Mouse (Mus musculus): ENCODE results near the gene Tenm4.

Tenm4 gene

DNA sequence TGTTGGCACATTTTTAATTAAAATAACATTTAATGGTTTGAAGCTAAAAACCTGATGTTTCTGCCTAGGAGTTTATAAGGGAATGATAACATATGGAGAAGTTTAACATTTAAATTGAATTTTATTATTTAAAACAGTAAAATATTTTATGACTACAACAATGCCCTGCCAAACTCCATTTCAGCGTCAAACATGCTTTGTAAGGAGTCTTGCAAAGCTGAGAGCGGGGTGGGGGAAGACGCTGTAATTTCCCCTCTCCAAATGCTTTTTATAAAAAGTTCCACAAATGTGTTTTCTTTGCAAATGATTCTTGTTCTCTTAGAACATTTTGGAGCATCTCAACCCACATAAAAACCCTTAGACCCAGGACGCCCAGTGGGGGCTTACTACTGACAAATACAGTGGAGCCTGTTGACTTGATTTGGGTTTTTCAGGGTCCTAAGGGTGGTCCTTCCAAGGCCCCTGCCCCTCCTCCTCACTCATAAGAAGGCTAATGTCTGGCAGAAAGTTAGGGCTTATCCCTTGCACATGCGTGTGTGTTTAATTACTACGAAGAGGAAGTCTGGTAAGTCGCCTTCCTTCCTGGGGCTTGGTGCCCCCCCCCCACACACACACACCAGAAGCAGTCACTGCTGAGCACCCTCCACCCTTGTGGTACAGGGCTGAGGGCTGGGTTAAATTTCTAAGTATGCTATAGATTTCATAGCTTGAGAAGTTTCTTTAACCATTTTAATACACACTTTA lies 563.4 kb downstream of the Tenm4 start:
- no peak for DNase-seq (ENCODE audit: low spot score in 2 of 2)

DNA sequence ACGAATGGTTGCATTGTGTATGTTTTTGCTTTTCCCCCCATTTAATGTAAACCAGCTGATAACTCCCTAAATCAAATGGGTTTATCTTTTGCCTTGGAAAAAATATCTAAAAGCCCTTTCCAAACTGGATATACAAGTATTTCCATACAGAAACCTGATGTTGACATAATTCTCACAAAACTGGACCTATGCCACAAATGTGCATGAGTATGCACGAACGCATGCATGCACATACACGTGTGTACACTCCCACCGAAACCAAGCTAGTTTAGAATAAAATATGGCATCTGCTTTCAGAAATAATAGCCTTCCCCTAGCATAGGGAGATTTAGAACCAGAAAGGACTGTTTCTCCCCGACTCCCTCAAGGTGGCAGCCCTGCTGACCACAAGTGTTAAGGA lies 569.6 kb downstream of the Tenm4 start:
- no peak for DNase-seq (ENCODE audit: low spot score in 2 of 2)

DNA sequence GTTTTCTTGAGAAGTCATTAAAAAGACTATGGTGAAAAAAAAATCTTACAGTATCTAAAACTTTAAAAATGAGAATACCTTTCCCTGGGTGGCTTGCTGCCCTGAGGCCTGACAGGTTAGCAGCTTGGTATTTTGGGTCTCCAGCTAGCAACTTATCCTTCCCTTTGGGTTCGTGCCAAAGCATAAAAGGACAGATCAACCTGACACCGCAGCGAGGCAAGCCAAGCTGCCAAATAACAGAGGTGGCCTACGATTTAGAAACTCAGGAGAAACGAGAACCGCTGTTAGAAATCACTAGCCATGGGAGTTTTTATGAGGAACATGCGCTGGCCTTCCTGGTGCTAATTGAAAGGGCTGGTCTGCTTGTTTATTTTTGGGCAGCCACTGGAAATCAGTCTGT lies 571.2 kb downstream of the Tenm4 start:
- no peak for DNase-seq (ENCODE audit: low spot score in 2 of 2)

DNA sequence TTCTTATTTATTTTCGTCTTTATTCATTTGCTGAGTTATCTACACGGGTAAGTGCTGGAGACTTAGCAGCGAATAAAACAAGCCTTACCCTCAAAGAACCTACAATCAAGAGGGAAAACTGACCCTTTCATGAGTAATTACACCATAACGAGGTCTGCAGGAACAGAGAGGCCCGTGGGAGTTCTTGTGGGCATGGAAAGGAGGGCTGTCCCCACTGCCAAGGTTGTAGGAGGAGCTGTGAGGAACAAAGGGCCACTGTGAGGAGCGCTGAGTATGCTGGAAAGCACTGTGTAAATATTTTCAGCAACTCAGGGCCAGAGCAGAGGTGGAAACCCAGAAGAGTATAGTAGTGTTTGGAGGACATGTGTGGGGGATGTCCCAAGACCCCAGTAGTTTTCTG lies 574.9 kb downstream of the Tenm4 start:
- no peak for DNase-seq (ENCODE audit: low spot score in 2 of 2)

DNA sequence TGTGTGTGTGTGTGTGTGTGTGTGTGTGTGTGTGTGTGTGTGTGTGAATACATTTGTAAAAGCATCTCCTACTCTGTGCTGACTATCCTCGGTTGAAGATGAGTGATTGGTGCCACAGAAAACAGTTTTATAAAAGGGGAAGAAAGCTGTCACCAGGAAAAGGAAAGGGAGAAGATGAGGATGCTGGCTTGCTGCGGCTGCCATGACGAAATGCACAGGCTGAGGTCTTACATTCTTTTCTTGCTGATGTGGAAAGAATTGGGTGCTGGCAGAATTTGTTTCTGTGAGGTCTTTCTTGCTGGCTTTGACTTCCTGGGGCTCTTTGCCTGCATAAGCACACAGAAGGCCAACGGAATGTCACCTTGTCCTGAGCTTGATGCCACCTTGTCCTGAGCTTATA lies 575.7 kb downstream of the Tenm4 start:
- DNase-seq (ENCODE audit: low spot score in 2 of 2) = no peak

DNA sequence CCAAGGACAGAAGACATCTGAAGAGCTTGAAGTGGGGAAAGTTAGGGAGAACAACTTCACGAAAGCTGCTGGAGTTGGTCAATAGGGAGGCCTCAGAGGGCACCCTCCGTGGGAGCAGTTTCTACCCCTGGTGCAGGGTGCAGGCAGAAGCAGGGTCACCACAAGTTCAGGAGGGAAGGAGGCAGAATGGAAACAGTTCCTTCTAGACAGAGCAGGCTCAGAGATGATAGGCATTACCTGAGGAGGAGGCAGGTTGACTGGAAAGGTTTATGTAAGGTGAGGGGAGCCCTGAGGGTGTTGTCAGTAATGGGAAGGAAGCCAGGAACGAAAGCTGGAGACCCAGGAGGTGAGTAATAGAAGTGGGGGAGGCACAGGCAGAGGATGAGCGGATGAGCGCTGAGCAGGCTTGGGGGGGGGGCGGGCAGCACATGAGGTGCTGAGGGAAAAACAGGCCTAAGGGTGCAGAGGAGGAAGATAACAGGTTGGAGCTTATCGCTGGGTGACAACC lies 577.5 kb downstream of the Tenm4 start:
- DNase-seq (ENCODE audit: low spot score in 2 of 2) = no peak

DNA sequence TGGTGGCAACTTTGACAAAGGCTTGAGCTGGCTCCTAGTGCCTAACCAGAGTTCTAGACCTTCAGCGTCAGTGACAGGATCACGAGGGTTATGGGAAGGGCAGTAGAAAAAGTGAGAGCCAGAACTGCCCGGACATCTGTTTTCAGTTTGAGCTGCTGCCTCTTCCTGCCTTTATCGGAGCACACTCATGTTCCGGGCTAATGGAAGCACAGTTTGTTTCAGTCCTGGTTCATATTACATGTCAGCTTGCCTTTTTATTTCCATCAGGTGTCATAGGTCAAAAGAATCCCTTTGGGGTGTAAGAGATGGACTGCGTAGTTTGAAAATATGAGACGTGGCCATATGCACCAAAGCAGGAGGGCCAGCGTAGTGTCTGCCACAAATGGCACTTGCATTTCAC lies 578.7 kb downstream of the Tenm4 start:
- no peak for DNase-seq (ENCODE audit: low spot score in 2 of 2)

DNA sequence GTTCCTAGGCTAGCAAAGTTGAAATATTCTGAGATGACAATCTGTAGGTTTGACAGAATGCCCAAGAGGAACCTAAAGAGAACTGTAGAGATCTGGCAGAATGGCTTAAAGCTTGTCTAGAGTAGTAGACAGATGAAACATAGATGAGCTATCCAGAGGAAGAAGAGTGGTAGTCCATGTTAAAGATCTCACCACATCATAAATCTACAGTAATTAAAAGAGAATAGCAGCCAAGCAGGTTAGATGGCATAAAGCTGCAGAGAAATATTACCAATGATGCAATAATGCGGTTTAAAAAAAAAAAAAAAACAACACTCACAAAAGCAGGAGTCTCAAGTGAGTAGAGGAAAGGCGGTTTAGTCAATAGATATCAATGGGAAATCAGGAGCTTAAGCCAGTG lies 580.2 kb downstream of the Tenm4 start:
- DNase-seq (ENCODE audit: low spot score in 2 of 2) = no peak

DNA sequence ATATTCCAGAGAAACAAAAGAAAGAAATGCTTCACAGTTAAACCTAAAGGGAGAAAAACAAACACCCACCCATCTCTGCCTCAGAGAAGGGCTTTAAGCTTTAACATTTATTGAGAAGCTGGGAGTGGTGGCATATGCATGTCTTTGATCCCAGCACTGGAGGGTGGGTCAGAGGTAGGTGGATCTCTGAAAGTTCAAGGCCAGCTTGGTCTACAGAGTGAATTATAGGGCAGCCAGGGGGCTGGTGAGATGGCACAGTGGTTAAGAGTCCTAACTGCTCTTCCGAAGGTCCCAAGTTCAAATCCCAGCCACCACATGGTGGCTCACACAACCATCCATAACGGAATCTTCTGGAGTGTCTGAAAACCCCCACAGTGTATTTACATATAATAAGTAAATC lies 581.7 kb downstream of the Tenm4 start:
- no peak for DNase-seq (ENCODE audit: low spot score in 2 of 2)

DNA sequence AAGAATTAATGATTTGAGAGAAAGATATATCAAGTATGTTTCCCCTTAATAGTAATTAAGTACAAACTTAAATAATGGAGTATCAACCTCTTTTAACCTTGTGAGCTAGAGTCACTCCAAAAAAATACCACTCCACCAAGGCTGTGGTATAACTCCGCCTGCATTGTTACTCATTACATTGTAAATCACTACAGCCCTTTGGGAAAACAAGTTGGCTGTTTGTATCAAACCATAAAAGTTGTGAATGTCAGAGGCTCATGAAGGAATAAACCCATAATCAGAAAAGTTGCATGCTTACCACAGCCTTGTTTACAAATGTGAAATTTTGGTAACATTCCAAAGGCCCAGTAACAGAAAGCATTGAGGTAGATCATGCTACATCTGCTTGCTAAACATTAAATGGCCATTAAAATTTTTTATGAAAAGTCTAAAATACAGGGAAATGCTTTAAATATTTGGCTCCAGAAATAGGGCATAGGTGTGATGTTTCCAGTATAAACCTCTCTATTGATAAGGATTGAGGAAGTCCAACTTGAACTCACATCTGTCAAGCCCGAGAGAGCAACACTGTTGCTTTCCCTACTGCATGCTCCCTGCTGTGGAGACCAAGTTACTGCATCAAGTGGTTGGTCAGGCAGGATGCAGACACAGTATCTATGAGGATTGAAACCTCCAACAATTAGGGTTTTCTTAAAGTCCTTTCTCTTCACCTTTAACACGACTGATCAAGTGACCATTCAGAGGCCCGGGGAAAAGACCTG lies 582.5 kb downstream of the Tenm4 start:
- DNase-seq (ENCODE audit: low spot score in 2 of 2) = no peak

DNA sequence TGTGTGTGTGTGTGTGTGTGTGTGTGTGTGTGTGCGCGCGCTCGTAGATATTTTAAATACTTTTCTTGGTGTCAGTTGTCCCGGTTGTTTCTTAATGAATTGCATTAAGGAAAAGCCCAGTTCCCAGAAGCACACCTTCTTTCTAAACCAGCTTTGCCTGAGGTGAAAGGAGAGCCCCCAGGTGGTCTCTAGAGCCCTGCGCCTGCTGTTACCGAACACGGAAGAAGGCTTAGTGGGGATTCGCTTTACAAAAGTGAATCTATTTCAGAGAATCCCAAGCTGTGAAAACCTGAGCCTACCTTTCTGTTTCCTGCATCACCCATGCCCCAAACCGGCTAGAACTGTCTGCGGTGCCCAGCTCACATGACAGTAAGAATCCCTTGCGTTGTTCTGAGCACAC lies 583.1 kb downstream of the Tenm4 start:
- no peak for DNase-seq (ENCODE audit: low spot score in 2 of 2)

DNA sequence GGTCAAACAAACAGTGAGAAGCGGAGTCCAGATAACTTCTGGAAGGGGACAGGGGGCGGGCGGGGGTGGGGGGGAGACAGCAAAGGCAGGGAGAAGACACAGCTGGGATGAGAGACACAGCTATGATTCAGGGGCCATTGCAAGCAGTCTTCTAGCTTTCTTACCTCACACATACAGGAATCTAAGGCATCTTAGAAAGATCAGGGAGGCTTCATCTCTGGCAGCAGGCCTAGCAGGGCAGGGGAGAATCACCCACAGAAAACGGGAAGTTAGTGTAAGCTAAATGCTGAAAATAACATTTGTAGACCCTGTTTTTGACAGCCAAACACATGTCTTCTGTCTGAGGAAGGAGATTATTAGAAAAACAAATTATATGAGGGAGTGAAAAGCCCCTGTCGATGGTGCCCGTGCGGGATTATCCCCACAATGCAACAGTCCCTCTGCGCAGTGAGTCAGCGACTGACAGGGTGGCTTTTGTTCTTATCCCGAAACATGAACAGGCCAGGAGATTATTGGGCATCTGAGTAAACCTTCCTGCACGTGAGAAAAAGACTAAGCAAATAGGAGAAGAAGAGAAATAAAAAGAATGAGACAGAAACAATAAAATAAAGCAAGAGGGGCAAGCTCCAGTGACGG lies 584.5 kb downstream of the Tenm4 start:
- DNase-seq (ENCODE audit: low spot score in 2 of 2) = no peak

DNA sequence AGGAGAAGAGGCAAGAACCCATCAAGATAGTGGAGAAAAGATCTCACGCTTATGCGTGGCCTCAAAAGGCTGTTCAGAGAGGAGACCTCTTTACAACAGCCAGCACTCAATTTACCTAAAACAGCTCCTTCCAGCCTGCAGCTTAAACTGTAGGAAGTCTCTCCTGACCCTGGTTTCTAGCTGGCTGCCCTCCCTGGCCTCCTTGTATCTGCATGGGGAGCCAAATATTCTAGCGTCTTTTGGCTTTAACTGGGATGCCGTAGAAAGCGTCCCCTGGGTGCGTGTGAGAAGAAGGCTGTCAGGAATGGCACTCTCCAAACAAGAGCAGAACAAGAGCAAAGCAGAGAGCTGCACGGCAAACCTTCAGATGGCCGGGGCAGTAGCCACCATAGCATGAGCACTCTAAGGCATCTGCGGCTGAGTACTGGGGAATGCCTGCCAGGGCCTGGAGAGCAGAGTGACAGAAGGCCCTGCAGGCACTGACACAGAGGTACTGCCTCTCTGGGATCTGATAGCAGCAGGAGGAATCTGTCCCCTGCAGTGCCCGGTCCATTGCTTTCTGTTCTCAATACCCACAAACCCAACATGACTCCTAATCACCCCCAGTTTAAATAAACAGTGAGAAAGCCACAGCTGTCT lies 585.2 kb downstream of the Tenm4 start:
- DNase-seq (ENCODE audit: low spot score in 2 of 2) = no peak

DNA sequence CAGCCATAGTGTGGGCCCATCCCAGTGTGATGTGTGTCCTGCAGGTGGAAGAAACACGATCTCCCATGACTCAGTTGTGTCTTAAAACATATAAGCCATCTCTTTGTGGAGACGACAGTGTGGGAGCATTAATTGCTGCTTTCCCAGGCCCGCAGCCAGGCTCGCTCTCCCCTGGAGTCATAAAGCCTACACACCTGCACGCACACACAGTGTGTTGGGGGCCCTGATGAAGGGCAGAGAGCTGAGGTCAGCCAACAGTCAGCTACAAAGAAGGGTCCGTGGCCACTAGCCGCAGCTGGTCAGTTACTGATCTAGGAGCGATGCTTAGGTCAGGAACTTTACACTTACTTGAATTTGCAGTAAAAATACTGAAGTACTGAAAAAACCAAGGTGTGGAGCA lies 586.0 kb downstream of the Tenm4 start:
- no peak for DNase-seq (ENCODE audit: low spot score in 2 of 2)

DNA sequence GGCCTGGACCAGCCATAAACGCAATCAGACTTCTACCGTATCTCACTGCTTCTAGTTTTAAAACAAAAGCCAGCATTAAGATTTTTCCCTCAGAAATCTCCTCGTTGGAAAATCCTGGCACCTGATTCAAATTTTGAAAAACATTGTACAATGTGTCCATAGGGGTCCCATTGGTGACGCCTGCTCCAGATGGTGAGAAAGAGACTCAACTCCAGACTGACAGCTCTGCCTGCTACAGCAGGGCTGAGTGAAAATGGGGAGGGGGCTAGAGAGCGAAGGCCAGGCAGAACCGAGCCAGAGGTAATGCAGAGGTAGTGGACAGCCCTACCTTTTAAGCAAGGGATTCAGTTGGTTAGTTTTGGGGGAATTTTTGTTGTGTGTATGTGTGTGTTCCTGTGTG lies 589.2 kb downstream of the Tenm4 start:
- no peak for DNase-seq (ENCODE audit: low spot score in 2 of 2)

DNA sequence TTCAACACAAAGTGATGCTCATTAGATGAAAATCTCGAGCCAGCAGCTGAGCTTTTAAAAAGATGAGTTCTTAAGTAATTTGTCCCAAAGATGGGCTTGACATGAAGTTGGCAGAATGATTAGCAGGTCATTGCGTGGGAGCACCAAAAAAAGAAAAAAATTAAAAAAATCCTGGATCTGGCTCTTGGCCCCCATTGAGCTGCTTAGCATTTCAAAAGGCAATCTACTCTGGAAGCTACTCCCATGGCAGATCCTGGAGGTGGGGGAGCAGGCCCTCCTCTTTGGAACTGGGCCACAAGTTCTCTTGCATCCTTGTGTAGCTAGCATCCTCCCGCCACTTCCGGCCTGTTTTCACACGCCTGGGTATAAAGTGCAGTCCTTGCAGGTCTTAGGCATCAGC lies 590.1 kb downstream of the Tenm4 start:
- no peak for DNase-seq (ENCODE audit: low spot score in 2 of 2)

DNA sequence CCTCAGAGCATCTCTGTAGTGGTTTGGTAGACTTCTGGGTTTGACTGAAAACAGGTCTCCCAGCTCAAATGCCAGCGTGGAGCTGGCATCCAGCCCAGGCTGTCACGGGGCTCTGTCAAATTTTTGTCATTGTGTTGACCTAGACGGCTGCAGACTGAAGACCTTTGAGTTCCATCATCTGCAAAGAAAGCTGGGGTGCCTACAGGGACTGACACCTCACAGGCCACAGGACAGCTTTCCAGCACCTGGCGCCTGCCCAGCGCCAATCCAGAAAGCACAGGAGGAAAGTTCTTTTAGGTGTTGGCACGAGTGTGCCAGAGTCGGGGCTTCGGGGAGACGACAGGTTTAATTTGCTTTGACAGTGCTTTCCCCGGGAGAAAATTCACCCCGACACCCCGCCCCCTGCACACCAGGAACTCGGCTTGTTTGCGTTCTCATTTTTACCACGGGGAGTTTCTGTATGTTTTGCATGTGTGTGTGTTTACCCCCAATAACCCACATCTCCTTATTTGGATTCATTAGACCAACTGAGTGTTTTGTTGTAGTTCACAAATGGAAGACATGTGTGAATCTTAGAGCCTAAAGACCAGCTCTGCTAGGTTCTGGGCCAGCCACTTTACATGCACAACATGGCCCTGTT lies 594.4 kb downstream of the Tenm4 start:
- no peak for DNase-seq (ENCODE audit: low spot score in 2 of 2)

DNA sequence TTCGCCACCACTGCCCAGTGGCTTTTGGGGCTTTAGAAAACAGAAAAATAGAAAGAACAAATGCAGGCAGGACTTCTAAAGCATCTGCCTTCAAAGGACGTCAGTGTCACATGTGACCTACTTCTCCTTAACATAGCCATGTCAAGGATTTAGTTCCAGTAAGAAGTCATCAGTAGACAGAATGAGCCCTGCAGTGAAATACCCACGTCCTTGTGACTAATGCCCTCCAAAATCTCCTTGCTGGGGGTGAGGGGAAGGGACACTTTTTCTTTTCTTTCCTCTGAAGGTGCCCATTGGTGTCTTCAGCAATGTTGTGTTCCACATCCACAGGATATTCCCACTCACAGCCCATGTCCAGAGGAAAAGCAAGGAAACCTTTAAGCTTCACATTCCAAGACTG lies 596.0 kb downstream of the Tenm4 start:
- DNase-seq (ENCODE audit: low spot score in 2 of 2) = no peak

DNA sequence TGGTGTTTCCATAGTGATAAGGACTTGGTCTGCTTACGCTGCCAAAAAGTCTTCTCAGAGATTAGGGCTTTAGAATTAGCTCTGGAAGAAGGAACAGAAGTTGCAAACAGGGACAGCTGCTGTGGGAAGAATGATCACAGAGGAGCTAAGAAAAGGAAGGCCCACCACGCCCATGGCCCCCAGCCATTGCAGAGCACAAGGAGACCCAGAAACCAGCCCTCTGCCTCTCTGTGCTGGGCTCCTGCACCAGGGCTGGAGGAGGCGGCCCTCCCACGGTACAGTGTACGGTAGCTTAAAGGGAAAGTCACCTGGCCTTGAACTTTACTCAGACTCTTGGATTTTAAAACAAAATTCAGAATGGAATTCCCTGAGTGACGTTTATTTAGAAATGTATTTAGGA lies 597.7 kb downstream of the Tenm4 start:
- no peak for DNase-seq (ENCODE audit: low spot score in 2 of 2)

DNA sequence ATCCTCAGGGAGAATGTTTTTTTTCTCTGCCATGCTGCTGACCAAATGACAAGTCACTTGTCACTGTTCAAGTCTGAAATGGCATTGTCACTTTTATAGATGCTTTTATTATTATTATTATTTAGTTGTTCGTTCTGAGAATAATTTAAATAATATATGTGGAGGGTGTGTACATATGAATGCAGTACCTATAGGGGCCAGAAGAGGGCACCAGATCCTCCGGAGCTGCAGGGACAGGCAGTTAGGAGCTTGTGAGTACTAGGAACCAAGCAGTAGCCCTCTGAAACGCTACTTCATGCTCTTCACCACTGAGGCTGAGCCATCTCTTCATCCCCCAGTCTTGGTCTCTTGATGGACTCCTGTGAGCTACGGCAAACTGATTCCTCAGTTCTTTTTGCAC lies 598.7 kb downstream of the Tenm4 start:
- no peak for DNase-seq (ENCODE audit: low spot score in 2 of 2)

DNA sequence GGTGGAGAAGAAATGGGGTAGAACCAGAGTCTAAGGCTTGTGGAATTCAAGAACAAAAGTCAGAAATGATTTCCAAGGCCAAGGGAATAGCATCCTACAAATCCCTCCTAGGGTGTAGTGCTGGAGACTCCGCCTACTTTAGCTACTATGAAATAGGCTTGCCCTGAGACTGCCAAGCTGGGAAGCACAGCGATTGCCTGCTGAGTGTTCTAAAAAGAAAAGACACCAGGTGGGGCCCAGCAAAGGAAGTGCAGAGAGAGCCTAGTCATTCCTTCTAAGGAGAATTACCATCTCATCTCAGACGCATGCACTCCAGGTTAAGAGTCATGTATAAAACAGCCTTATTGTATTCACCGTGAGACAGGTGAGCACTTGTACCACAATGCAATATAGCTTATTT lies 601.9 kb downstream of the Tenm4 start:
- DNase-seq (ENCODE audit: low spot score in 2 of 2) = no peak

All from urinary bladder, postnatal 4 days (tissue).